Mouse (Mus musculus) spleen, postnatal 0 days (tissue): ENCODE results near the gene Ndrg3. TPM values are rescaled to one million over a fixed set of nuclear protein-coding genes. Genes with fewer than 3 reads are reported as not detected.

Experiments used
- polyA plus RNA-seq: library from polyadenylated mRNA; unstranded; fragments of >200 nt; fragmentation: Nextera tagmentation; extraction: Ambion mirVana; gene quantifications from 2 replicates; pipeline ENCODE4 v1.2.1, GENCODE M21; 2015

The Ndrg3 gene
- 24.8 and 29.1 TPM in 2 replicates for polyA plus RNA-seq

GRCm38 (mm10) chr2:156991470-156992319 is at the start of gene Ndrg3:
Ndrg3 (minus strand) TSS chr2:156992056.

GRCm38 (mm10) chr2:157006511-157007233 is 14.8 kb upstream of the Ndrg3 start, which contains the start of gene Dsn1:
Dsn1 (minus strand) TSS chr2:157007154.

GRCm38 (mm10) chr2:156887017-156887416 is 104.8 kb downstream of the Ndrg3 start, which contains the start of gene Sla2:
Sla2 (minus strand) TSS chr2:156887192.

Other genes with a start within 250 kb of the Ndrg3 start
- gene Myl9, start 216.6 kb downstream of the Ndrg3 start, polyA plus RNA-seq = 146 and 168 TPM in 2 replicates
- 8.3 and 9.5 TPM in 2 replicates for gene Tgif2, start 152.0 kb downstream of the Ndrg3 start, polyA plus RNA-seq
- gene 4930518I15Rik, start 134.1 kb downstream of the Ndrg3 start, polyA plus RNA-seq = 6.1 and 7.0 TPM in 2 replicates
- 189 and 193 TPM in 2 replicates for gene Rab5if, start 128.9 kb downstream of the Ndrg3 start, polyA plus RNA-seq
- 1.6 and 1.8 TPM in 2 replicates for gene Sla2, start 104.9 kb downstream of the Ndrg3 start, polyA plus RNA-seq
- gene Dsn1, start 15.1 kb upstream of the Ndrg3 start, polyA plus RNA-seq = 32.8 and 35.8 TPM in 2 replicates
- 2.6 and 2.8 TPM in 2 replicates for gene Soga1, start 87.2 kb upstream of the Ndrg3 start, polyA plus RNA-seq
- not detected in 2 replicates for gene Tldc2, start 95.0 kb upstream of the Ndrg3 start, polyA plus RNA-seq
- gene Samhd1, start 143.2 kb upstream of the Ndrg3 start, polyA plus RNA-seq = 56.8 and 73.6 TPM in 2 replicates
- 25.4 and 28.9 TPM in 2 replicates for gene Rbl1, start 212.5 kb upstream of the Ndrg3 start, polyA plus RNA-seq